In genomic region chr1:151287451-151287850, GRCm38 (mm10) we compare ENCODE assay signal across 8 mouse cellular contexts. TPM values are rescaled to one million over a fixed set of nuclear protein-coding genes. Genes with fewer than 3 reads are reported as not detected.
DNase-seq lines count a peak whose midpoint lies in the region; ATAC-seq and TF ChIP-seq lines count a peak whose summit lies in the region.

No protein-coding gene starts in this region.

- TF ChIP-seq CTCF in spleen, adult 2 months (IDR thresholded peaks at IDR 0.05; ENCODE audit: extremely low read depth, insufficient read depth, insufficient read length, insufficient replicate concordance), result no peak
- TF ChIP-seq CTCF in hindbrain, postnatal 0 days (IDR thresholded peaks at IDR 0.05; ENCODE audit: low read depth), result no peak

- H3K9me3 ChIP-seq in kidney, embryonic 14.5 days (ENCODE audit: control insufficient read depth, low read length), result no peaks in the 10 kb centered on the region
- no peaks in the 10 kb centered on the region for H3K9me3 ChIP-seq in liver, embryonic 16.5 days (replicated peaks; ENCODE audit: control insufficient read depth, low read length)
- H3K9me3 ChIP-seq in forebrain, embryonic 16.5 days (ENCODE audit: control insufficient read depth, low read length), result no peaks in the 10 kb centered on the region
- H3K9me3 ChIP-seq in hindbrain, postnatal 0 days (ENCODE audit: low read length), result no peaks in the 10 kb centered on the region

- peak; percentile 62 for DNase-seq in kidney, adult 11 months
- DNase-seq in frontal cortex, adult 2 months (ENCODE audit: extremely low spot score in 1 of 2, low spot score in 1 of 2), result peak; percentile 12 to 25
- peak; percentile 58 to 59 for DNase-seq in kidney, adult 8-10 months
- peak; percentile 21 to 46 for DNase-seq in spleen, adult 2 months (ENCODE audit: low read depth in 1 of 2, low spot score in 2 of 2)
- no peak for DNase-seq in hindbrain, postnatal 0 days (ENCODE audit: low spot score)

- WGBS in kidney, embryonic 14.5 days, result 61% methylated on average over 12 of the region's 12 CpGs
- 8% methylated on average over 12 of the region's 12 CpGs for WGBS in liver, embryonic 16.5 days (ENCODE audit: insufficient replicate concordance)
- 2% methylated on average over 12 of the region's 12 CpGs for WGBS in spleen, adult 2 months
- WGBS in forebrain, embryonic 16.5 days, result 79% methylated on average over 12 of the region's 12 CpGs
- 73% methylated on average over 12 of the region's 12 CpGs for WGBS in hindbrain, postnatal 0 days

- no peak overlapping the region for H3K27ac ChIP-seq in kidney, embryonic 14.5 days (ENCODE audit: low read depth, low read length)
- H3K27ac ChIP-seq in liver, embryonic 16.5 days (ENCODE audit: low read length), result no peak overlapping the region
- H3K27ac ChIP-seq in spleen, adult 2 months (ENCODE audit: insufficient read depth, low read length), result no peak overlapping the region
- no peak overlapping the region for H3K27ac ChIP-seq in forebrain, embryonic 16.5 days (ENCODE audit: low read length)
- no peak overlapping the region for H3K27ac ChIP-seq in hindbrain, postnatal 0 days

- no peak for TF ChIP-seq POLR2A in spleen, adult 2 months (IDR thresholded peaks at IDR 0.05; ENCODE audit: low read depth, low read length)

- no peak overlapping the region for H3K4me3 ChIP-seq in kidney, embryonic 14.5 days (ENCODE audit: low read length)
- no peak overlapping the region for H3K4me3 ChIP-seq in liver, embryonic 16.5 days (ENCODE audit: low read depth, low read length)
- peak overlapping the region; percentile 57 for H3K4me3 ChIP-seq in spleen, adult 2 months (ENCODE audit: extremely low read depth, insufficient read depth, insufficient read length)
- no peak overlapping the region for H3K4me3 ChIP-seq in forebrain, embryonic 16.5 days (replicated peaks; ENCODE audit: low read length)
- H3K4me3 ChIP-seq in hindbrain, postnatal 0 days (ENCODE audit: low read length), result no peak overlapping the region

- no peaks in the 10 kb centered on the region for H3K36me3 ChIP-seq in kidney, embryonic 14.5 days (ENCODE audit: control insufficient read depth, insufficient read depth, low read length)
- H3K36me3 ChIP-seq in liver, embryonic 16.5 days (ENCODE audit: control insufficient read depth, insufficient read depth), result no peaks in the 10 kb centered on the region
- H3K36me3 ChIP-seq in spleen, adult 2 months (ENCODE audit: control insufficient read depth, insufficient read depth, low read length), result no peaks in the 10 kb centered on the region
- no peaks in the 10 kb centered on the region for H3K36me3 ChIP-seq in forebrain, embryonic 16.5 days (ENCODE audit: control insufficient read depth, insufficient read depth)
- H3K36me3 ChIP-seq in hindbrain, postnatal 0 days (ENCODE audit: insufficient read depth, low read length), result no peaks in the 10 kb centered on the region

- no peaks in the 10 kb centered on the region for H3K4me1 ChIP-seq in kidney, embryonic 14.5 days (ENCODE audit: control insufficient read depth, insufficient read depth, low read length)
- H3K4me1 ChIP-seq in liver, embryonic 16.5 days (ENCODE audit: control insufficient read depth, low read depth, low read length), result peaks cover 10% of the 10 kb centered on the region
- H3K4me1 ChIP-seq in spleen, adult 2 months (ENCODE audit: control insufficient read depth, insufficient read depth, insufficient read length), result peaks cover 3% of the 10 kb centered on the region; the same call in 1 of the 2 replicates
- no peaks in the 10 kb centered on the region for H3K4me1 ChIP-seq in forebrain, embryonic 16.5 days (replicated peaks; ENCODE audit: control insufficient read depth, insufficient read depth, low read length)
- no peaks in the 10 kb centered on the region for H3K4me1 ChIP-seq in hindbrain, postnatal 0 days (ENCODE audit: insufficient read depth, low read length)

- no peak overlapping the region for H3K9ac ChIP-seq in kidney, embryonic 14.5 days (ENCODE audit: low read depth, low read length)
- H3K9ac ChIP-seq in liver, embryonic 16.5 days (ENCODE audit: low read depth, low read length), result no peak overlapping the region
- H3K9ac ChIP-seq in forebrain, embryonic 16.5 days (replicated peaks; ENCODE audit: low read depth, low read length), result no peak overlapping the region
- H3K9ac ChIP-seq in hindbrain, postnatal 0 days (replicated peaks; ENCODE audit: low read length), result no peak overlapping the region

- H3K4me2 ChIP-seq in kidney, embryonic 14.5 days (replicated peaks; ENCODE audit: low read depth, low read length), result no peak overlapping the region
- H3K4me2 ChIP-seq in liver, embryonic 16.5 days (ENCODE audit: low read depth, low read length), result 0 out of 2 replicates have a peak overlapping the region, but pooled peaks have one; percentile 12
- no peak overlapping the region for H3K4me2 ChIP-seq in forebrain, embryonic 16.5 days (ENCODE audit: low read length)
- H3K4me2 ChIP-seq in hindbrain, postnatal 0 days (ENCODE audit: low read depth, low read length), result no peak overlapping the region

- no peaks in the 10 kb centered on the region for H3K27me3 ChIP-seq in kidney, embryonic 14.5 days (ENCODE audit: control insufficient read depth, insufficient read depth, low read length)
- H3K27me3 ChIP-seq in liver, embryonic 16.5 days (ENCODE audit: control insufficient read depth, insufficient read depth, low read depth, low read length), result no peaks in the 10 kb centered on the region
- H3K27me3 ChIP-seq in spleen, adult 2 months (ENCODE audit: control insufficient read depth, insufficient read depth, low read length), result no peaks in the 10 kb centered on the region
- no peaks in the 10 kb centered on the region for H3K27me3 ChIP-seq in forebrain, embryonic 16.5 days (replicated peaks; ENCODE audit: control insufficient read depth, insufficient read depth, low read length)
- H3K27me3 ChIP-seq in hindbrain, postnatal 0 days (ENCODE audit: insufficient read depth, low read length), result no peaks in the 10 kb centered on the region

- ATAC-seq in kidney, embryonic 14.5 days (ENCODE audit: low FRiP score, low TSS enrichment), result no peak
- peak; percentile 61 for ATAC-seq in liver, embryonic 16.5 days (ENCODE audit: low read depth)
- no peak for ATAC-seq in forebrain, embryonic 16.5 days
- no peak for ATAC-seq in hindbrain, postnatal 0 days

RNA-seq across cellular contexts. Expression of gene Ivns1abp, which starts 56.8 kb away (rescaled TPM):
- polyA plus RNA-seq in kidney, embryonic 14.5 days (2014; fragmentation: Nextera tagmentation; extraction: Ambion mirVana), result 208 and 414 TPM in 2 replicates
- 127 and 132 TPM in 2 replicates for polyA plus RNA-seq in frontal cortex, adult 2 months (2012; rRNA removed)
- polyA plus RNA-seq in liver, embryonic 16.5 days (2015; fragmentation: Nextera tagmentation; extraction: Ambion mirVana), result 77.1 and 78.5 TPM in 2 replicates
- 30.5 and 35.7 TPM in 2 replicates for polyA plus RNA-seq in spleen, adult 2 months (2012; rRNA removed)
- polyA plus RNA-seq in forebrain, embryonic 16.5 days (2015; fragmentation: Nextera tagmentation; extraction: Ambion mirVana), result 388 and 450 TPM in 2 replicates
- 121 and 129 TPM in 2 replicates for total RNA-seq in hindbrain, postnatal 0 days (2014; rRNA removed)
- polyA plus RNA-seq in hindbrain, postnatal 0 days (2015; fragmentation: Nextera tagmentation; extraction: Ambion mirVana), result 140 and 143 TPM in 2 replicates
